Mouse (Mus musculus) kidney, adult 9 months (tissue): ENCODE data around the gene Hmgn3.

Source experiments
- DNase-seq: peaks from one replicate; pipeline ENCODE4 v3.0.0; 2022

The Hmgn3 gene

GRCm38 (mm10) chr9:83098652-83099307, 47.7 kb downstream of the Hmgn3 start:
- DNase-seq: no peak

GRCm38 (mm10) chr9:83097816-83098215, 48.7 kb downstream of the Hmgn3 start:
- DNase-seq: no peak

DNA sequence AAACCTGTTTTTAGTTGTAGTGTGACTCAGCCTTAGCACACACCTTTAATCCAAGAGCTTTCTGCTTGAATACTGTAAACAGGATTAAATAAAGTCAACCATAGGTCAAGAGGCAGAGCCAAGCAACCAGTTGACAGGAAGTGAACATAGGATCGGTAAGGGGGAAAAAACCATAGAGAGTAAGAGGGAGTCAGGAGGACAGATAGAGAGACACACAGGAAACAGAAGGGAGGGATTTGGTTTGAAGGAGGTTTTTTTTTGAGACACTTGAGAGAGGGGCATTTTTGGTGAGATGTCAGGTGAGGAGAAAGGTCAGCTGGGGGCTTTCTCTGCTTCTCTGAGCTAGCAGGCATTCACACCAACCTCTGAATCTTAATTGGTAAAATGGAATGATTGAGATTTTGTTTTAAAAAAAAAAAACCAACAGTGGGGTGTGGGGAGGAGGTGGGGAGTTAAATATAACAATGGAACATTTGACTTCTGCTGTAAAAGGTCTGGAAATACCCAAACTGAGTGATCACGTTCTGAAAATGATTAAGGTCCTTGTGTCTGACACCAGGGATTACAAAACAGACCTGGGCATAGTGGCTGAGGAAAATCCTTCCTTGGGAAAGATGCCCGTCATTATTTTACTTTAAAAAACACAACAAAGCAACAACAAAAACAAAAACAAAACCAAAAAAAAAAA, 51.7 kb downstream of the Hmgn3 start:
- no peak for DNase-seq

DNA sequence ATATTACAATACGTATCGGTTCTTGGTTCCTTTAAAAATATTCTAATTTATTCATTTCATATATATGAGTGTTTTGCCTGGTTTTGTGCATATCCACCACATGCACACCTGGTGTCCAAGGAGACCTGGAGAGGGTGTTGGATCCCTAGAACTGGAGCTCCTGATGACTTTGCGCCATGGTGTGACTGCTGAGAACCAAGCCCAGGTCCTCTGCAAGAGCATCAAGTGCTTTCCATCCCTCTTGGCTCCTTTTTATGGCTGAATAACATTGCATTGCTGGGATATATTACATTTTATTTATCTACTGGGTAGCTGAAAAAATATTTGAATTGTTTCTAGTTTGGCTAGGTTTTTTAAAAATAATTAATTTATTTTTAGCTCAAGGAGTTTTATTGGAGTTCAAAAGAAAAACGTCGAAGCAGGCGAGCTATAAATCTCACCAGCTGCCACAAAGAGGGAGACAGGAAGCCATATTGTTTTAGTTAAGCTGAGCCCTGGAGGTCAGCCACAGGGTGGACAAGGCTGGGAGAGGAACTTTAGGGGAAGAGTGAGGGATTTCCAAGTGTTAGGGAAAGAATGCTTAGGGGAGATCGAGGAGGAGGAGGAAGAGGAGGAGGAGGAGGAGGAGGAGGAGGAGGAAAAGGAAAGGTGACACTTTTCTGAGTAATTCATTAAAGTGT, 62.6 kb downstream of the Hmgn3 start:
- no peak for DNase-seq

DNA sequence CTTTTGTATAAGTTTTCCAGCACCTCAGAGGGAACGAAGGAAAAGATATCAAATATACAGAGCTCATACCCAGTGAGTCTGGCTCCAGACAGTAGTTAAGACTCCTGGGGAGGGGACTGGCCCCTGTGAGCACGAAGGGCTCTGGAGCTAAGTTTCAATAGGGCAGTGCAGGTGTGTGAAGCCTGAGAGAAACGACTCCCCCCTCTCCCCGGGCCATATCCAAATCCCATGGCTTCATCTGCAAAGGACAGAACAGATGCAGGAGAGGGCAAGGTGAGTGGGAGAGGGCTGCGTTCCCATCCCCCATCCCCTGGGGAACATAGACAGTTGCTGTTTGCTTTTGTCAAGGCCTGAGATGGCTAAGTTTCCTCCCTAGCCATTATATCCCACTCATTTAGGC, 63.4 kb downstream of the Hmgn3 start:
- DNase-seq: no peak

DNA sequence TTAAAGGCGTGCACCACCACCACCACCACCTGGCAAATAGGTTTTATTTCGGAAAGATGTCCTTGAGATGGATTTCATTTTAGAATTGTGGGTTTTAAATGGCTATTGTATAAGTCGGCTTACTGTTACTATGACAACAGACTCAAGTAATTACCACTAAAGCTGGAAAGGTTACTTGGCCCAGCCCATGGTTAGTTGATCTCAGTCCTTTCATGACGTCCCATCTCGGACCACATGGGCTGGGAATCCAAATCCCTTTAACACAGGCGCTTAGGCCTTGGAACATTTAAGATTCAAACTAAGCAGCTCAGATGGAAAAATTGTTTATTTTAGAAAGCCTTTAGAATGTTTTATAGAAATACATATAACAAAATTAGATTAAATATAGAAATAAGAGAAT, 64.2 kb downstream of the Hmgn3 start:
- DNase-seq: no peak

DNA sequence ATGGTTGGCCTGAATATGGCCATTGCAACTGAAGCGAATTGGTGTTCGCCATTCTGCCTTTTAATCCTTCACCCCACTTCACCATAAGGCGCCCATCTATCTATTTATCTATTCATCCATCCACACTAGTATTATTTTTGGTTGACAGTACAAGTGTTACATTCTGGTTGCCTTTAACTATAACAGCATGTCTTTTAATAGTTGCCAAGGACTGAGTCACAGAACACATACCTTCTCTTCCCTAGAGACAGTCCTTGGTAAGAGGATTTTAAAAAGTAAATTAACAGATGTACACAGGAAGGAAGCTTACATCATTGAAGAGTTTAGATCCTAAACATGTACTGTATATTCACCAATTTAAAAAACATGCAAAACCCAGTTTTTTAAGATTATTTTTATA, 66.8 kb downstream of the Hmgn3 start:
- no peak for DNase-seq

GRCm38 (mm10) chr9:83068246-83068645, 78.2 kb downstream of the Hmgn3 start:
- no peak for DNase-seq

DNA sequence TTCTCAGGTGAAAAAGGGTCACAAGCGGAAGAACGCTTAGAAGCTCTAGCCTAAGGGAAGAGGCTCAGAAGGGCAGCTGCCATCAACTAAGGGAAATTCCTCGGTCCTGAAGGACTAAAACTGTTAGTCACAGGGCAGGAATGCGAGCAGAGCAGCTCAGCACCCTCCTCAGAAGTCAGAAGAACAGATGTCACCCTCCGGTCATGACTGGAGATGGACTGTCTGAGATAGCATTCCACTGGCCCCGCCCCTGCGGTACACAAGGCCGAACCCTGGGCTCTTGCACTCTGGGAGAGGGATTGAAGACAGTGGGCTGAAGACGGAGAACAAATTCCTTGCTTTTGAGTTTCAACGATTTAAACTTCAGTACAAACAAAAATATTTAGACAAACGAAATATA, 85.2 kb downstream of the Hmgn3 start:
- DNase-seq: no peak
